Mouse (Mus musculus) stomach, postnatal 0 days (tissue): ENCODE data around the gene BC005624.

Experiments used
- CTCF ChIP-seq: IDR thresholded peaks from 2 replicates; pipeline ENCODE4 v1.5.1; 2016; ENCODE audit warnings: antibody characterized with exemption, low read depth, mild to moderate bottlenecking, moderate library complexity
- EP300 ChIP-seq: optimal IDR thresholded peaks from 2 replicates; pipeline ENCODE3; 2016; ENCODE audit warnings: antibody characterized with exemption

- TF ChIP-seq CTCF = no peak
- TF ChIP-seq EP300 = no peak
Observed at GRCm38 (mm10) chr2:30962570-30963254, 19.3 kb downstream of the BC005624 start.
